Mouse (Mus musculus): ENCODE data around the gene Vmn2r99.

Gene Vmn2r99

DNA sequence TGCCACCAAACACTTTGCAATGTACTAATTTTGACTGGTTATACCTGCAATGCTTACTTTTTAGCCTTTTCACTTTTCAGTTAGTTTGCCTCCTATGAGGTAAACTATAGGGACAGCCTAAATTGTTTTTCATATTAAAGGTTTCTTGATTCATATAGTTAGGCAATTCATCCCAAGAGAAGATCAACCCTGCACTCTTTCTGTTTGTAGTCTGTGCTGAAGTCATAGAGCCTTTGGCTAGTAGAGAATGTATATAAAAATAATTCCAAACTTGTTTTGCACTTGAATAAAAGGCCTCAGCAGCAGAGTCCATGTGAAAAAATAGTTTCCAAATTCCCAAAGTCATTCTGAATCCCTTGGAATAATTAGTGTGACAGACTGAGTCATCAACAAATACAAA is at the start of gene Vmn2r99:
TSS of gene Vmn2r99 (plus strand) at position 301 of the 400 bp plus-strand sequence.
- DNase-seq, result no peak

DNA sequence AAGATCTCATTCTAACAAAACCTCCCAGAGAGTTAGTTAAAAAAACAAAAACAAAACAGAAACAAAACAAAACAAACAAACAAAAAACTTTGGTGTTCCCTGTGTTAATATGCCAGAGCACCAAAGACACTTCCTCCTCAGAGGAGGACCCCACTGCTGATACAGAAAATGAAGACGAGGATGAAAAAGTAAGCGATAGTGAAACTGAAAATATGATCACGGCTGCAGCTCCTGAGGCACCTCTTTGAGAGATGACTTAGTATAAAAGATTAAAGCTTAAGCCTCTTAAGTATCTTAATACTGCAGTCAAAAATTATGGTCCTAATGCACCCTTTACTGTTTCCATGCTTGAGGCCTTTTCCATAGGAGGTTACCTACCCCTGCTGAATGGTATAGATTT is 75.9 kb downstream of the Vmn2r99 start:
- DNase-seq, result no peak

DNA sequence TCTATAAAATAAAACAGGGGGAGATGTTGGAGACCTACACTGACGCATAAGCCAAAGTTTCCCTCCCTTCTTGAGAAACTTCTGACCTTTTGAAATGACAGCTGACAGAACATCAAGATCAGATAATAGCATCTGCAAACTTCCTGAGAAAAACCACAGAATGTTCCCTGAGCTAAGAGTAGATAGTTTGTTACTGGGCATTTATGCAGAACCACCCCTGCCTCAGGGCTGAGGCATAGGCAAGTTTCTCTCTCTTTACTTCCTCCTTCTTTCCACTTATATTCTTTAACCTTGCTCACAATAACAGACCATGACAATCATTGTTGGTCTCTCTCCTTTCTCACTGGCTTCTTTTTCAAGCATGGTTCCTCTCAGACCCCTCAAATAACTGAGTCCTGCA is 83.2 kb downstream of the Vmn2r99 start:
- no peak for DNase-seq
